Mouse (Mus musculus): ENCODE measurements around the gene Olfr373.

Olfr373 gene

DNA sequence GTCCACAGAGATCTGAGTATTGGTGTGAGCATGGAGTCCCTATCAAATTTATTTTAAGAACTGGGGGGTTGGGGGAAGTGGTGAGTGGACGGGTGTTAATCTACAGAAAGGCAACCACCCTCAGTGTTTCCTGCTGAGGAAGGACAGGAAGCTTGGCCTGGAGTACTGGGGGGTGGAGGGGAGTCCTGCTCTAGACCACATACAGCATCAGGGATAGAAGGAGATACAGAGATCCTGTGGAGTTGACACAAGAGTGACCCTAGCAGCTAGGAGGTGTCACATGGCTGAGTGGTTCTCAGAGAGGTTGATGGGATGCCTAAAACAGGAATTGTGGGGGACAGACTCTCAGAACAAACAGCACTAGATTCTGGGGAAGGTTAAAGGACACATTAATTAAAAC is 50.5 kb downstream of the Olfr373 start:
- no peak for DNase-seq (ENCODE audit: low spot score in 2 of 2)

DNA sequence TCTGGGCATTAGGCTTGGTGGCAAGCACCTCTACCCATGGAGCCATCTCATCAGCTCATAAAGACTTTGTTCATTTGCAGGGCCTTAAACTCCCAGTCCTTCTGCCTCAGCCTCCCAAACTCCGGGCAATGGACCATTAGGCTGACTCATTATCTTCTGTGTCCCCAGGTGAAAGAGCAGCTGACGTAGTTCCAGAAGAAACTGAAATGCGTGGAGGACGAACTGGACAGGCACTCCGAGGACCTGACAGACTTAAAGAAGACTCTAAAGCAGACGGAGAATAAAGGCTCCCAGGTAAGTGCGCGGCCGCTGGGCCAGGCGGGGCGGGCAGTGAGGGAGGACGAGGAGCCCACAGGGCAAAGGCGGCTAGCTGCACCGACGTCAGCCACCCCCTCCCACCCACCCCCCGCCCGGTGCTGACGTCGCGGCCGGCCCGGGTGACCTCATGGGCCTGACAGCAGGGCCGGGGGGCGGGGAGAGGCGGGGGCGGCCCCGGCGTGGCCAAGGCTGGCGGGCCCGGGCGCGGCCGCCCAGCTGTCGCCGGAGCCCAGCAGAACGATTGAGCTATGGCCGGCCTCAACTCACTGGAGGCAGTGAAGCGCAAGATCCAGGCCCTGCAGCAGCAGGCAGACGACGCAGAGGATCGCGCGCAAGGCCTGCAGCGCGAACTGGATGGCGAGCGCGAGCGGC is 51.9 kb downstream of the Olfr373 start, which contains the start of gene Tpm4:
TSS of gene Tpm4 (plus strand) at position 220 of the 690 bp plus-strand sequence.
- DNase-seq (ENCODE audit: low spot score in 2 of 2), result peak; percentile 43 to 58

DNA sequence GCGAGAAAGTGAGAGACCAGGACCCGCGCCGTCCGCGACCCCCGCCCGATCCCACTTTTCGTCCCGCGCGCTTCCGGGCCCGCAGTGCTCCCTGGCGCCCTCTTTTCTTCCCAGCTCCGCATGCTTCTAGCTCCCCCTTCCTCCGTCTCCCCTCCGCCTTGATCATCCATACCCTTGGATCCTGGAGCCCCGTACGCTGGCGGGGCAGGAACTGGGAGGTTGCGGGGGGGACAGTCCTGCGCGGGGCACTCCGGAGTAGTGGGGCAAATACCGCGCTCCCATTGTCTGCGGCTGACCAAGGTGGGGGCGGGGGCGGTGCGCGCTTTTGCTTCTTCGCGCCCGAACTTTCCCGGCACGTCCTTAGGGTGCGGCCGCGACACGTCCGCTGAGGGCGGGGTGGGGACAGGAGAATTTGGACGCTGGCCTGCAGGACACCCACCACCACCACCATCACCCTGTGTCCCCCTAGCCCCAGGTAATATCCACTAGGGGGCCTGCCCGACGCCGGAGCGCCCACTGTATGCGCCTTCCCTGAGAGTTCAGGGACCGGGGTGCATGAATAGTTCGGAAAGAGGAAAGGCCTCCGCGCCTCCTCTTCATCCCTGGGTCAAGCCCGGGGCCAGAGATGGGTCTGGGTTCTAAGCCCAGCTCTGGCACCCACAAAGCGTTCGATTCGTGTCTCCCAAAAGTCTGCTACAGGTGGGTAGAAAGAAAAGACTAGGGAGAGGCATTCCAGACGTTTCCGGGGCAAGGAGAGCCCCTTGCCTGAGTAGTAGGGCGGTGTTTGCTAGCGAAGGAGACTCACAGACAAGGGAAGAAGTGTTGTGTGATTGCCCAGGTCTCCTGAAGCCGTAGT is 52.7 kb downstream of the Olfr373 start:
- DNase-seq (ENCODE audit: low spot score in 2 of 2), result peak; percentile 13 to 40

DNA sequence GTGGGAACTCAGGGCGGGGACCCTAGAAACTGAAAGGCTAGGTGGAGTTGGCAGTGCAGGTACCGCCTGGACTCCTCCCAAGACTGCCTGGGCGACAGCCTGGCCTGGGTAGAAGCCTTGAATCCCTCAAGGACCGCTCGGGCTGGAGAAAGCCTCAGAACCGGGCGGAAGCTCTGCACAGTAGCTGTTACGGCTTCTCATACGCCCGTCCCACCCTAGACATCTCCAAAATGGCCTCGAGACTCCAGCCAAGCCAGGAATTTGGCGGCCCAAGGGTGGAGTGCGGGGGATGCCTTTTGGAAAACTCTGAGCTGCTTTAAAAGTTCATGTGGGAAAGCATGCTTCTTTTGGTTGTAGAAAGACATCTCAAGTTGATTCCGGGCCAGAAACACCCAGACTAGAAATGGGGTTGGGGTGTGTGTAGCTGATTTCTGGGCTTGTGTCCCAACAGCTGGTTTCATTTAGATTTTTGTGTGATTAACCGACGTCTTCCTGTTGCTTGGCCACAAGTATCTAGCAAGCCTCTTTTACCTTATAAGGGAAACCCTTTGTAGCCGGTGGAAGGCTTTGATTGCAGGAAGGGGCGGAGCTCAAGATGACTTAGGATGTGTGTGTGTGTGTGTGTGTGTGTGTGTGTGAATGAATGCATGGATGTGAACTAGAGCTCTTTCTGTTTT is 53.5 kb downstream of the Olfr373 start:
- peak; percentile 9 to 43 for DNase-seq (ENCODE audit: low spot score in 2 of 2)

DNA sequence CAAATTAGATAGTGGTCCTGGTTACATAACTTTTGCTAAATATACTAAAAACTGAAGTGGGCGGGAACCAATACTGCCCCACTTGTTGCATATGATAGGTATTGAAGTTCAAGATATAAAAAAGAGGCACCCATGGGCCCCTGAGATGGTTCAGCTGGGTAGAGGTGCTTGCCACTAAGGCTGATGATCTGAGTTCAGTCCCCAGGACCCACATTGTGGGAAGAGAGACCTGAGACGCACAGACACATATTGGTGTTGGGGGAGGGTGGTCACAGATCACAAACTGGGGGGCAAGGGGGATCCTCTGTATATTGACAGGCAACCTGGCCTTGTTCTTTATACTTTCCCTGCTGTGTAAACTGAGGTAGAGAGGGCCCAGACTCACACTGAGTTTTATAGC is 54.5 kb downstream of the Olfr373 start:
- no peak for DNase-seq (ENCODE audit: low spot score in 2 of 2)

DNA sequence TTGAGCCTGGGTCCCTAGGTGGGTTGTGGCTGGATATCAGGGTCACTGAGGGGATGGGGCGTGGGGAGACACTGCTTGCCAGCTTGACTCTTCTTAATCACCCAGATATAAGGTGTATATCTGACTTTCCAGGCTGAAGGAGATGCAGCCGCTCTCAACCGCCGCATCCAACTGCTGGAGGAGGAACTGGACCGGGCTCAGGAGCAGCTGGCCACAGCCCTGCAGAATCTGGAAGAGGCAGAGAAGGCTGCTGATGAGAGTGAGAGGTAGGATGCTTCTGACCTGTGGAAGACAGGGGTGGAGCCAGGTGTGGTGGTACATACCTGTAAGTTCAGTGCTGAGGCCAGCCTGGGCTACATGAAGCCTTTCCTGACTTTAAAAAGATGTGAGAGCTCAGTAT is 55.5 kb downstream of the Olfr373 start:
- DNase-seq (ENCODE audit: low spot score in 2 of 2), result no peak

DNA sequence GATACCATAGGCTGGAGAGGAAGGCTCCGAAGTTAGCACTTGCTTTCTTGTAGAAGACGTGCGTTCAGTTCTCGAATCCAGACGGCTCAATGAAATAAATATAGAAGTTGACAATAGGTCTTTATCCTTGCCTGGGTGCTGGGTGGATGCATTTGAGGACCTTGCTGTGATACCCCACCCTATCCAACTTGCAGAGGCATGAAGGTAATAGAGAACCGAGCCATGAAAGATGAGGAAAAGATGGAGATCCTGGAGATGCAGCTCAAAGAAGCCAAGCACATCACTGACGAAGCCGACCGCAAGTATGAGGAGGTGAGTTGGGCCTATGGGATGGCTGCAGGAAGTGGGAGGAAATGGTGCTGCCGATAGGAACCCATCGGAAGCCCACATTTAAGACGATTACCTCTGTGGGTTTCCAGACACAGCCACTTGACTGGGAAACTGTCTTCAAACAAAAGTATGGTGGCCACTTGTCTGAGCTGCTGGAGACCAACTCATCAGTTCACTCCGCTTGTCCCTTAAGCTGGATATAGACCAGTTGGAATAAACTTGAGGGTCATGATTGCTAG is 60.4 kb downstream of the Olfr373 start:
- DNase-seq (ENCODE audit: low spot score in 2 of 2), result no peak

DNA sequence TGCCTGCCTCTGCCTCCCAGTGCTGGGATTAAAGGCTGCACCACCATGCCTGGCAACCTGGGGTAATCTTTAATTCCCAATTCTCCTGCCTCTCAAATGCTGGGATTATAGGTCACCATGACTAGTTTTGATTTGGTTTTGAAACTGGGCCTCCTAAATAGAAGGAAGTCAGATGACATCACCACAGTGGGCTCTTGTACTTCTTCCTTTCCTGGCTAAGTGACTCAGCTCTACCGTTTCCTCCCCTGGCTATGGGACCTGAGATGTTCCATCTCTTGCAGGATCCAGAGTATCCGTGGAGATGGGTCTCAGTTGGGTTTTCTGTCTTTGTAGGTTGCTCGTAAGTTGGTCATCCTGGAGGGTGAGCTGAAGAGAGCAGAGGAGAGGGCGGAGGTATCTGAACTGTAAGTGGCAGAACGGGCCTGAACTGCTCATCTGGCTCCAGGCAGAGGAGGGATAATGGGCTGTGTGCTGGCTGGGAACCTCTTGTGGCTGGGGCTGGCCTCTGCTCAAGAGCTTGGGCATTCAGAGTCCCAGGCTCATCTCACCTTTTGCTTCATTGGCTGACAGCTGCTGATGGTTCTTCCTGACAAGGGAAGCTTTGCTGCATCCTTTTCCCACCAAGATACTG is 61.5 kb downstream of the Olfr373 start:
- DNase-seq (ENCODE audit: low spot score in 2 of 2), result no peak

DNA sequence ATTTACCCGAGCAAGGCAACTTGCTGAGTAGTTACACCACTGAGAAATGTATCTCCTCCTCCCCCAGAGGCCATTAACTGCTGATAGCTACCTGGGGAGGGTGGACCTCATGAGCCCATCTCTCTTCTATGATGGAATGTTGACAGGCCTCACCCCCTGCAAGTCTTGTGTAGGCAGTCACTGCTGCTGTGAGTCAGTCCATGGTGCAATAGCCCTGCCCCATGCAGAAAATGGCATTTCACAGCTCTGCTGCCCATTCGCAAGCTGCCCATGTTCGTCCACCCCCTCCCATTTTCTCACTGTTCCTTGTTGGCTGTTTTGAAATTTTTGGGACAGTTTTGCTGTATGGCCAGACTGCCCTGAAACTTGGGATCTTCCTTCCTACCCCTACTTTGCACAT is 62.5 kb downstream of the Olfr373 start:
- DNase-seq (ENCODE audit: low spot score in 2 of 2), result no peak

DNA sequence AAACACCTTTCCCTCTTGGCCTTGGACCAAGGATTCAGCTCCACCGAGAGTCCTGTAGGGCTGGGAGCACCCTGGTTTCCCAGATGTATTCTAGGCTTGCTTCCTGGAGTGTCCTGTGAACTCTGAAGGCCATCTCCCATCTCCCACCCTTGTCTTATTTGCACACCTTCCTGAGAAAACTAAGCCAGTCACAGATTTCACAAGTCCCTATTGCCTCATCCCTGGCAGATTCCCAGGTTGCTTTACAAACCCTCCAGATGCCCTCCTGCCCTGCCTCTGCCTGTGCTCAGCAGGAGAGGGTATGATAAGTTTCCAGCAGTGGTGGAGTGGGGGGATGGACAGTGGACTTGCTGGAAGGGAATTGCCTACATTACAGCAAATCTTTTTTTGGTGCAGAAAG is 63.1 kb downstream of the Olfr373 start:
- DNase-seq (ENCODE audit: low spot score in 2 of 2), result no peak

DNA sequence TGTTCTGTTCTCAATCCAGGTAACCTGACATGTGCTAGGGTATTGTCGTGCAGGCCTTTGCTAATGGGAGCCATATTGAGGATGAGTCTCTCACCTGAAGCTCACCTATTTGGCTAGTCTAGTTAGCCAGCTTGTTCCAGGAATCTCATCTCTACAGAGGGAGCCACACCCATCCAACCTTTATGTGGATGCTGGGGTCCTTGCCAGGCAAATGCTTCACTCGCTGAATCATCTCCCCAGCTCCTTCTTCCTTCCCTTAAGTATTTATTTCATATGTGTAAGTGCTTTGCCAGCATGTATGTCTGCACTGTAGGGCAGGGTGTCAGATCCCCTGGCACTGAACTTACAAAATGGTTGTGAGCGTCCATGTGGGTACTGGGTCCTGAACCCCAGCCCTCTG is 63.6 kb downstream of the Olfr373 start:
- DNase-seq (ENCODE audit: low spot score in 2 of 2), result no peak

DNA sequence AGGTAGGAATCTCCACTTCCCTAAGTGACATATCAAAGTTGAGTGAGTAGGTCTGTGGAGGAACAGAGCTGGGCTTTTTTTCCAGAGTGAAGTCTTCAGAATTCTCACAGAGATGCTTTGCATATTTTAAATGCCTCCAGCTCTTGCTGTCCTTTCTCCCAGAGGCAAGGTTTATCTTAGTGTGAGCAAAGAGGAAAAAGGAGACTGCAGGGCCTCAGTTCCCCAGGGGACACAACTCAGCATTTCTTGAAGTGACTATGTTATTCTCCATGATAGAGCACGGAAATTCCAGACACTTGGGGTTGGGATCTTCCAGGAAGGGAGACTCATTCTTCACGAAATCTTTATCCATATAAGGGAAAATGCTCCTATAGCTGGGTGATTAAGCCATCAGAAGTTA is 64.3 kb downstream of the Olfr373 start:
- no peak for DNase-seq (ENCODE audit: low spot score in 2 of 2)

DNA sequence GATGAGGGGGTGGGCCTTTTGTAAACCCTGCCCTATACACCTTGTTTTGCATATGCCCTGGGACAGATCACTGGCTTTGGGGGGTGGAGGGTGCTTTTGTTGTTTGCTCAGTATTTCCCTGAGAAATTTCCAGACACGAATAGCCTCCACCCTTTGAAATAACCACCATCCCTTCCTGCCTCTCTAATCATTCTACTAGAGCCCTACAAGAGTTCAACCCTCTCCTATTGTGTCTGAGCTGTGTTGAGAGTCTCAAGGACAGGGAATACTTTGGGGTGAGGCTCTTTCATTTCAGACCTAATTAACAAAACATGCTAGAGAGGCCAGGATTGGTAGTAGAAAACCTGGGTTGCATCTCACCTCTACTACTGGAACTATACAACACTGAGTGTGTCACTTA is 66.1 kb downstream of the Olfr373 start:
- DNase-seq (ENCODE audit: low spot score in 2 of 2), result no peak

DNA sequence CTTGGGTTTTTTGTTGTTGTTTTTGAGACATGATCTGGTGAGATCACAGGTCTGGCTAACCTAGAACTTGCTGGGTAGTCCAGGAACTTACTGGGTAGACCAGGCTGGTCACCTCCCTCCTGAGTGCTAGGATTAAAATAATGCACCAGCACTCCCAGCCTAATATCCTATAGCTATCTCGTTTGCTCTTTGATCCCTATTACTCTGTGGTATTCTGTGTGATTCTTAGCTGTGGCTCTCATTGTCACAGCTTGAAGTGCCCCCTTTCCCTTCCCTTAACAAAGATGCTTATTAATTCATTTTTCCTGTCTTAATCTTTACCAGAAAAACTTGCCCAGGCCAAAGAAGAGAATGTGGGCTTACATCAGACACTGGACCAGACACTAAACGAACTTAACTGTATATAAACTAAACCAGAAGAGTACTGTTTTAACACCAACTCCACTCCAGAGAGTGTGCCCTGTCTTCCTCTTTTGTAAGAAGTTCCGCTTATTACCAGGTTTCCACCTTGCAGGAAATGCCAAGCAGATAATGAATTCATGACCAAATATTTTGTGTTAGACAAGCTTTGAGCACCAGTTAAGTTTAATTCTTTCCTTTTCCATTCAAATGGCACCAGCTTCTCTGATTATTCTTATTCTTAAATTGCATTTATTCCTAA is 68.6 kb downstream of the Olfr373 start:
- no peak for DNase-seq (ENCODE audit: low spot score in 2 of 2)

Data from spleen, postnatal 14 days (tissue).